Mouse (Mus musculus) heart, postnatal 0 days (tissue): ENCODE measurements around the gene Tbc1d23. TPM values are rescaled to one million over a fixed set of nuclear protein-coding genes. Genes with fewer than 3 reads are reported as not detected.

Experiments used
- ATAC-seq: fragments of 200-750 bp; cut with Nextera tagmentation; 2 replicates; pipeline ENCODE4 v1.8.0; 2017; ENCODE audit warnings: low read depth, moderate number of reproducible peaks, moderate library complexity; ENCODE audit not compliant: insufficient read depth
- DNase-seq: peaks from one replicate; pipeline ENCODE4 v3.0.0-alpha.2; 2016; ENCODE audit warnings: low spot score
- H3K27ac ChIP-seq: fragments of 300-500 bp; sonication (generic); 2 replicates; pipeline ENCODE4 v1.5.1; 2014; ENCODE audit warnings: low read depth, mild to moderate bottlenecking
- H3K27me3 ChIP-seq: fragments of 300-500 bp; sonication (generic); 2 replicates; pipeline ENCODE4 v1.6.1; 2014; ENCODE audit warnings: low read length, mixed read lengths; ENCODE audit not compliant: control insufficient read depth, insufficient read depth
- H3K36me3 ChIP-seq: fragments of 300-500 bp; sonication (generic); replicated peaks from 2 replicates; pipeline ENCODE4 v1.6.1; 2014; ENCODE audit warnings: low read length, mixed read lengths; ENCODE audit not compliant: control insufficient read depth, insufficient read depth
- H3K4me1 ChIP-seq: fragments of 300-500 bp; sonication (generic); 2 replicates; pipeline ENCODE4 v1.6.1; 2014; ENCODE audit warnings: antibody characterized with exemption; ENCODE audit not compliant: control insufficient read depth, insufficient read depth
- H3K4me2 ChIP-seq: fragments of 300-500 bp; sonication (generic); 2 replicates; pipeline ENCODE4 v1.6.1; 2014; ENCODE audit warnings: low read depth, mild to moderate bottlenecking, low read length, moderate library complexity
- H3K4me3 ChIP-seq: fragments of 300-500 bp; sonication (generic); 2 replicates; pipeline ENCODE4 v1.5.1; 2014; ENCODE audit warnings: low read depth, low read length
- H3K9ac ChIP-seq: fragments of 300-500 bp; sonication (generic); replicated peaks from 2 replicates; pipeline ENCODE4 v1.6.1; 2014; ENCODE audit warnings: low read depth, low read length, mixed read lengths
- H3K9me3 ChIP-seq: fragments of 300-500 bp; sonication (generic); replicated peaks from 2 replicates; pipeline ENCODE4 v1.6.1; 2016; ENCODE audit warnings: low read length; ENCODE audit not compliant: control insufficient read depth
- CTCF ChIP-seq: IDR thresholded peaks from 2 replicates; pipeline ENCODE4 v1.5.1; 2016; ENCODE audit warnings: antibody characterized with exemption, control low read depth, low read depth
- EP300 ChIP-seq: IDR thresholded peaks from 2 replicates; pipeline ENCODE4 v1.6.1; 2016; ENCODE audit warnings: antibody characterized with exemption, low read depth
- WGBS: fragments of 180-500 bp; shearing (Covaris S2); extraction: QIAGEN DNeasy Blood & Tissue Kit; methylation state at CpG from one replicate; pipeline ENCODE4 v1.1.7; 2014; 5-methylcytosine and 5-hydroxymethylcytosine counted together
- polyA plus RNA-seq: library from polyadenylated mRNA; unstranded; fragments of >200 nt; fragmentation: Nextera tagmentation; extraction: Ambion mirVana; gene quantifications from 2 replicates; pipeline ENCODE4 v1.2.1, GENCODE M21; 2015
- total RNA-seq: library from RNA; depleted of rRNA; stranded (reverse); fragments of >200 nt; gene quantifications from 2 replicates; pipeline ENCODE4 v1.2.3, GENCODE M21; 2014; ENCODE audit warnings: low replicate concordance

The Tbc1d23 gene
- total and polyA plus RNA-seq, 2 experiments from 2014 or later: 13.4 to 19.3 TPM

DNA sequence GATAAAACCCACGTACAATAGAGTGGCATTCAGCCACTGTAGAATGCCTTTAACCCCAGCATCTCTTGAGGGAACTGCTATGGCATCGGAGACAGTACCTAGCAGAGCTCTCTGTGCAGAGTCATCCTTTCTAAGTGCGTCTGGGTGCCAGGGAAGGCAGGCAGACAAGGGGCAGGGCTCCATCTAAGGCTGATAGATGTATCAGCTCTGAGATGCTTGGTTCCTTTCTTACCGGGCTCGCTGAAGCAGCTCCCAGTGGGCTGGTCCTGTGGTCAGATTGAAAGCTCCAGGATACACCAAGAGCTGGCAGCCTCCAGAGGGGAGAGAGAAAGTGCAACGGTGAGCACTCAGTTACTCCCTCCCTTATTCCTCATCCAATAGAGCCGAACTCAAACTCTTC lies 71.5 kb downstream of the Tbc1d23 start:
- TF ChIP-seq EP300 (no peak), CTCF (no peak)
- Histone ChIP-seq H3K4me1 (no peaks in the 10 kb centered on the region), H3K4me2 (no peak overlapping the region), H3K36me3 (peaks cover 57% of the 10 kb centered on the region), H3K4me3 (no peak overlapping the region), H3K27ac (no peak overlapping the region), H3K9ac (no peak overlapping the region), H3K27me3 (no peaks in the 10 kb centered on the region), H3K9me3 (no peaks in the 10 kb centered on the region)
- 47% methylated on average over 7 of the region's 7 CpGs for WGBS
- DNase-seq (no peak), ATAC-seq (no peak)

GRCm38 (mm10) chr16:57157728-57158127 lies 73.6 kb downstream of the Tbc1d23 start:
- H3K27me3 ChIP-seq: no peaks in the 10 kb centered on the region
- no peak for TF ChIP-seq CTCF
- no peak for TF ChIP-seq EP300
- no peak overlapping the region for H3K4me3 ChIP-seq
- H3K9ac ChIP-seq: no peak overlapping the region
- no peak for ATAC-seq
- DNase-seq: no peak
- H3K36me3 ChIP-seq: peaks cover 60% of the 10 kb centered on the region
- 59% methylated on average over 4 of the region's 4 CpGs for WGBS
- no peak overlapping the region for H3K27ac ChIP-seq
- H3K4me2 ChIP-seq: no peak overlapping the region
- H3K4me1 ChIP-seq: no peaks in the 10 kb centered on the region
- H3K9me3 ChIP-seq: no peaks in the 10 kb centered on the region

DNA sequence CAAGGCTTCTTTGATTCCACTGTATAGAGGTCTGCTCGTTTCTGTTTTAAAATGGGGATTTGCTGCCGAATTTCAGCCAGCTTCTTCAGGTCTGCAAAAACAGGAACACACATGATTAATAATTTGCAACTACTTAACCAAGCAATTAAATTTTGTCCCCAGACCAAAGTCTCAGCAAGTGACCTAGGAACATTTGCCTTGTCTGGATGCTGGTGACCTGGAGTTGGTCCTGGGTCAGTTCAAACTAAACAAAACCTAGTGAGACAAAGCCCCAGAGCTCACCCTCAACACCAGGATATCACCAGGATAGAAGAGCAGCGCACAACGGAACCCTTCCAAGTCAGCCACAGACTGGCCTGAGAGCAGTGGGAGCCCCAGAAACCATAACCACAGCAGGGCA lies 74.2 kb downstream of the Tbc1d23 start:
- no peak for DNase-seq
- Histone ChIP-seq H3K27ac (no peak overlapping the region), H3K9me3 (no peaks in the 10 kb centered on the region), H3K4me2 (no peak overlapping the region), H3K27me3 (no peaks in the 10 kb centered on the region), H3K4me3 (no peak overlapping the region), H3K36me3 (peaks cover 65% of the 10 kb centered on the region), H3K9ac (no peak overlapping the region), H3K4me1 (no peaks in the 10 kb centered on the region)
- TF ChIP-seq CTCF (no peak), EP300 (no peak)
- no peak for ATAC-seq
- 87% methylated on average over 4 of the region's 4 CpGs for WGBS

- Histone ChIP-seq H3K4me1 (no peaks in the 10 kb centered on the region), H3K36me3 (peaks cover 70% of the 10 kb centered on the region), H3K4me2 (no peak overlapping the region), H3K9me3 (no peaks in the 10 kb centered on the region), H3K27ac (no peak overlapping the region), H3K27me3 (no peaks in the 10 kb centered on the region), H3K4me3 (no peak overlapping the region), H3K9ac (no peak overlapping the region)
- DNase-seq: no peak
- ATAC-seq: no peak
- TF ChIP-seq EP300: no peak
- no peak for TF ChIP-seq CTCF
Measured at GRCm38 (mm10) chr16:57155899-57156298, 75.4 kb downstream of the Tbc1d23 start.

- Histone ChIP-seq H3K4me2 (no peak overlapping the region), H3K4me1 (no peaks in the 10 kb centered on the region), H3K27me3 (no peaks in the 10 kb centered on the region), H3K27ac (no peak overlapping the region), H3K4me3 (no peak overlapping the region), H3K36me3 (peaks cover 68% of the 10 kb centered on the region), H3K9me3 (no peaks in the 10 kb centered on the region), H3K9ac (no peak overlapping the region)
- ATAC-seq (no peak), DNase-seq (no peak)
- TF ChIP-seq EP300 (no peak), CTCF (no peak)
- 94% methylated on average over 4 of the region's 4 CpGs for WGBS
Measured at GRCm38 (mm10) chr16:57151437-57151836, 79.9 kb downstream of the Tbc1d23 start.

- Histone ChIP-seq H3K9ac (no peak overlapping the region), H3K27ac (no peak overlapping the region), H3K4me3 (no peak overlapping the region), H3K27me3 (no peaks in the 10 kb centered on the region), H3K36me3 (peaks cover 60% of the 10 kb centered on the region), H3K4me2 (no peak overlapping the region), H3K4me1 (no peaks in the 10 kb centered on the region), H3K9me3 (no peaks in the 10 kb centered on the region)
- TF ChIP-seq EP300: no peak
- no peak for TF ChIP-seq CTCF
- 91% methylated on average over 5 of the region's 5 CpGs for WGBS
- DNase-seq (no peak), ATAC-seq (no peak)
Measured at GRCm38 (mm10) chr16:57144741-57145140, 86.6 kb downstream of the Tbc1d23 start.
